Mouse (Mus musculus): ENCODE results near the gene Olfr693. TPM values are rescaled to one million over a fixed set of nuclear protein-coding genes. Genes with fewer than 3 reads are reported as not detected.

Olfr693 gene
- polyA plus RNA-seq, 1 experiment from 2014 or later, result not detected

DNA sequence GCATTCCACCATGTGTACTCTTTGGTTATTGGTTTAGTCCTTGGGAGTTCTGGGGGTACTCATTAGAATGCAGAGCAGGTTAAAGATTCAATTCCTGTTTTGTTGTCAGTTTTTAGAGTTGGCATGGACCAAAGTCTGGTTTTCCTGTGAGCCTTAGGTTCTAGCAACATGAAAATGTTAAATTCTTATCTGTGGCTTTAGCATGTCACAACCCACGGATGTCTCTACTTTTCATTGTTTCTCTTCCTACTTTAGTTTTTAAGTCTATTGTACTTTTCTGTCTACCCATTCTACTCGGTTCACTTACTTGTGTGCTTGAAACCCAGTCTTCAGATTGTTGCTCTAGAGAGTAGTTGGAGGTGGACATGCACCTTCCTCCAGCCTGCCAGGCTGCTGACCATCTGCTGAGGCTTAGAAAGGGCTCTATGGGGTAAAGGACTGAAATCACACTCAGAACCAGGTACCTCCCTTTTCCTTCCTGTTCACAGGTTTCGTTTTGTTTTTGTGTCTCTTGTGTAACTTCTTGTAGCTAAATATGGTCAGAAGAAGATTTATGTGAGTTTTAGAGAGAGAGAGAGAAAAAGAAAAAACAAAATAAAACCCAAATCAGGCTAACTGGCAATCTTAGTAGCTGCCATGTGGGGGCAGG, 36.0 kb downstream of the Olfr693 start:
- no peak for ATAC-seq (ENCODE audit: insufficient number of reproducible peaks, low FRiP score, low TSS enrichment, low read depth)
- Histone ChIP-seq H3K9me3 (no peaks in the 10 kb centered on the region), H3K27me3 (no peaks in the 10 kb centered on the region), H3K27ac (no peak overlapping the region), H3K9ac (no peak overlapping the region), H3K4me3 (no peak overlapping the region), H3K4me2 (no peak overlapping the region), H3K4me1 (no peaks in the 10 kb centered on the region), H3K36me3 (no peaks in the 10 kb centered on the region)
- 75% methylated on average over 3 of the region's 3 CpGs for WGBS

DNA sequence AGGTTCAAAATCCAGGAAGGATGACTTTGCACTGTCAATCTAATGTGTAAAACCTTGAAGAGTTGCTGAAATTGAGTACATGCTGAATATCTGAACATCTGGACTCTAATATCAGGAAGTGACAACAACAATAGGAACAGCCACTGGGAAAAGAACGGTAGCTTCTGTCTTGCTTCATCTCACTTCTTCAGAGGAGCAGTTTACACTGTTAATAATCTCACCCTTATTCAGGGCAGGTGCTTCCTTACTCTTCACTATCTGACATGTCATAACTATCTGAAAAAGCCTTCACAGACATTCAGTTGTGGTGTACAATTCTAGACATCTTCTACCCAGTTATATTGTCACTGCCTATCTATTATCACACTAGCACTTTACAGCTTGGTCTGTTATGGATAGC, 39.5 kb downstream of the Olfr693 start:
- Histone ChIP-seq H3K9me3 (no peaks in the 10 kb centered on the region), H3K27me3 (no peaks in the 10 kb centered on the region), H3K4me3 (no peak overlapping the region), H3K36me3 (no peaks in the 10 kb centered on the region), H3K27ac (no peak overlapping the region), H3K4me1 (no peaks in the 10 kb centered on the region), H3K9ac (no peak overlapping the region), H3K4me2 (no peak overlapping the region)
- WGBS, result 71% methylated on average over 1 of the region's 1 CpGs
- no peak for ATAC-seq (ENCODE audit: insufficient number of reproducible peaks, low FRiP score, low TSS enrichment, low read depth)

- no peak for ATAC-seq (ENCODE audit: insufficient number of reproducible peaks, low FRiP score, low TSS enrichment, low read depth)
- Histone ChIP-seq H3K4me1 (no peaks in the 10 kb centered on the region), H3K27me3 (no peaks in the 10 kb centered on the region), H3K9ac (no peak overlapping the region), H3K4me2 (no peak overlapping the region), H3K36me3 (no peaks in the 10 kb centered on the region), H3K9me3 (no peaks in the 10 kb centered on the region), H3K4me3 (no peak overlapping the region), H3K27ac (no peak overlapping the region)
- 81% methylated on average over 4 of the region's 4 CpGs for WGBS
Observed at GRCm38 (mm10) chr7:106635560-106635959, 44.8 kb downstream of the Olfr693 start.

Other genes starting within 250 kb of the Olfr693 start
- not detected in 2 replicates for gene Olfr694, start 11.2 kb upstream of the Olfr693 start, polyA plus RNA-seq (2015; fragmentation: Nextera tagmentation; extraction: Ambion mirVana)
- not detected in 2 replicates for gene Olfr695, start 35.8 kb upstream of the Olfr693 start, polyA plus RNA-seq (2015; fragmentation: Nextera tagmentation; extraction: Ambion mirVana)
- not detected in 2 replicates for gene Olfr697, start 61.9 kb upstream of the Olfr693 start, polyA plus RNA-seq (2015; fragmentation: Nextera tagmentation; extraction: Ambion mirVana)
- gene Olfr698, start 74.8 kb upstream of the Olfr693 start, polyA plus RNA-seq (2015; fragmentation: Nextera tagmentation; extraction: Ambion mirVana), result not detected in 2 replicates
- gene Olfr699, start 112.6 kb upstream of the Olfr693 start, polyA plus RNA-seq (2015; fragmentation: Nextera tagmentation; extraction: Ambion mirVana), result not detected in 2 replicates
- gene Olfr700, start 128.2 kb upstream of the Olfr693 start, polyA plus RNA-seq (2015; fragmentation: Nextera tagmentation; extraction: Ambion mirVana), result not detected in 2 replicates
- gene Olfr701, start 133.5 kb upstream of the Olfr693 start, polyA plus RNA-seq (2015; fragmentation: Nextera tagmentation; extraction: Ambion mirVana), result not detected in 2 replicates
- not detected in 2 replicates for gene Olfr702, start 153.3 kb upstream of the Olfr693 start, polyA plus RNA-seq (2015; fragmentation: Nextera tagmentation; extraction: Ambion mirVana)
- gene Olfr703, start 162.8 kb upstream of the Olfr693 start, polyA plus RNA-seq (2015; fragmentation: Nextera tagmentation; extraction: Ambion mirVana), result not detected in 2 replicates
- not detected in 2 replicates for gene Olfr704, start 182.6 kb upstream of the Olfr693 start, polyA plus RNA-seq (2015; fragmentation: Nextera tagmentation; extraction: Ambion mirVana)
- gene Olfr705, start 196.3 kb upstream of the Olfr693 start, polyA plus RNA-seq (2015; fragmentation: Nextera tagmentation; extraction: Ambion mirVana), result not detected in 2 replicates
- not detected in 2 replicates for gene Olfr706, start 207.6 kb upstream of the Olfr693 start, polyA plus RNA-seq (2015; fragmentation: Nextera tagmentation; extraction: Ambion mirVana)
- not detected in 2 replicates for gene Olfr707, start 220.7 kb upstream of the Olfr693 start, polyA plus RNA-seq (2015; fragmentation: Nextera tagmentation; extraction: Ambion mirVana)
- not detected in 2 replicates for gene Olfr1532-ps1, start 227.4 kb upstream of the Olfr693 start, polyA plus RNA-seq (2015; fragmentation: Nextera tagmentation; extraction: Ambion mirVana)

All from limb, embryonic 15.5 days (tissue).